Mouse (Mus musculus) forebrain, embryonic 13.5 days (tissue): ENCODE results near the gene Ccr10. TPM values are rescaled to one million over a fixed set of nuclear protein-coding genes. Genes with fewer than 3 reads are reported as not detected.

Experiments
- ATAC-seq: fragments of 200-750 bp; cut with Nextera tagmentation; 2 replicates; pipeline ENCODE4 v1.8.0; 2017
- H3K27ac ChIP-seq: fragments of 300-500 bp; sonication (generic); 2 replicates; pipeline ENCODE4 v1.5.1; 2015; ENCODE audit warnings: inconsistent platforms, mild to moderate bottlenecking, moderate library complexity
- H3K27me3 ChIP-seq: fragments of 300-500 bp; sonication (generic); 2 replicates; pipeline ENCODE4 v1.6.1; 2015; ENCODE audit warnings: mild to moderate bottlenecking, inconsistent platforms
- H3K36me3 ChIP-seq: fragments of 300-500 bp; sonication (generic); 2 replicates; pipeline ENCODE4 v1.6.1; 2015; ENCODE audit warnings: mild to moderate bottlenecking, inconsistent platforms; ENCODE audit not compliant: poor library complexity, severe bottlenecking
- H3K4me1 ChIP-seq: fragments of 300-500 bp; sonication (generic); 2 replicates; pipeline ENCODE4 v1.6.1; 2015; ENCODE audit warnings: inconsistent platforms
- H3K4me2 ChIP-seq: fragments of 300-500 bp; sonication (generic); 2 replicates; pipeline ENCODE4 v1.6.1; 2015; ENCODE audit warnings: inconsistent platforms, mild to moderate bottlenecking, moderate library complexity
- H3K4me3 ChIP-seq: fragments of 300-500 bp; sonication (generic); 2 replicates; pipeline ENCODE4 v1.5.1; 2015; ENCODE audit warnings: mild to moderate bottlenecking, inconsistent platforms
- H3K9ac ChIP-seq: fragments of 300-500 bp; sonication (generic); 2 replicates; pipeline ENCODE4 v1.6.1; 2015; ENCODE audit warnings: mild to moderate bottlenecking, inconsistent platforms
- H3K9me3 ChIP-seq: fragments of 300-500 bp; sonication (generic); replicated peaks from 2 replicates; pipeline ENCODE4 v1.6.1; 2016; ENCODE audit warnings: inconsistent platforms
- WGBS: fragments of 180-500 bp; shearing (Covaris S2); methylation state at CpG from one replicate; pipeline ENCODE4 v1.1.7; 2015; 5-methylcytosine and 5-hydroxymethylcytosine counted together
- polyA plus RNA-seq: library from polyadenylated mRNA; unstranded; fragments of >200 nt; fragmentation: Nextera tagmentation; extraction: Ambion mirVana; gene quantifications from 2 replicates; pipeline ENCODE4 v1.2.1, GENCODE M21; 2015

Ccr10 gene
- polyA plus RNA-seq, 1 experiment from 2014 or later: not detected

- H3K9ac ChIP-seq: peak within 1 kb of the TSS; percentile 74
- peak within 1 kb of the TSS; percentile 82 for H3K27ac ChIP-seq
- H3K27me3 ChIP-seq: peaks cover 21% of the 10 kb centered on the region; the same call in 1 of the 2 replicates
- no peaks in the 10 kb centered on the region for H3K9me3 ChIP-seq
- H3K36me3 ChIP-seq: no peaks in the 10 kb centered on the region
- H3K4me3 ChIP-seq: peak within 1 kb of the TSS; percentile 44
- H3K4me2 ChIP-seq: peak within 1 kb of the TSS; percentile 72
- ATAC-seq: peak; percentile 90
- 1% methylated on average over 36 of the region's 36 CpGs for WGBS
- peaks cover 14% of the 10 kb centered on the region for H3K4me1 ChIP-seq
Measured at GRCm38 (mm10) chr11:101155728-101156371, 19.4 kb downstream of the Ccr10 start, which contains the start of gene Tubg2. Gene Tubg2, plus strand, starts transcription at chr11:101155907.

- Histone ChIP-seq H3K27ac (no peak overlapping the region), H3K4me1 (peaks cover 14% of the 10 kb centered on the region), H3K9me3 (no peaks in the 10 kb centered on the region), H3K27me3 (peaks cover 21% of the 10 kb centered on the region; the same call in 1 of the 2 replicates), H3K9ac (no peak overlapping the region), H3K4me2 (peak overlapping the region; percentile 72; the same call in 1 of the 2 replicates), H3K4me3 (no peak overlapping the region), H3K36me3 (no peaks in the 10 kb centered on the region)
- WGBS: 71% methylated on average over 6 of the region's 6 CpGs
- no peak for ATAC-seq
Measured at GRCm38 (mm10) chr11:101155151-101155550, 20.1 kb downstream of the Ccr10 start.

GRCm38 (mm10) chr11:101154648-101155047 is 20.6 kb downstream of the Ccr10 start:
- no peak overlapping the region for H3K4me3 ChIP-seq
- ATAC-seq: no peak
- no peak overlapping the region for H3K27ac ChIP-seq

DNA sequence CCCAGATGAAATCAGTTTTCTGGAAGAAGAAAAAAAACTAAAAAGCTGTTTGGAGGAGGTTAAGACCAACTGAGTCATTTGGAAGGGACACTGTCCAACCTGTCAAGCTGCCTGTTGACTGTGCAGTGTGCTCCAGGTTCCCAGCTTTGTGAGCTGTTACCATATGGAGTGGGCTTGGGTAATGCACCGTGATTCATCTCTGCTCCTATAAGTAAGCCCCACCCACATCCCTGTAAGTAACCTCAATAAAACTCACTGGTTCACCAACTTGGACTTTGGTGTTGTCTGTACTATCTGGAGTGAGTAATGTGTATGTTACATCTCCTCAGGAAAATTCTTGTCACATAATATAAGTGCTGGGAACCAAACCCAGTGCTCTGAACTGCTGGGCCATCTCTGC is 22.4 kb downstream of the Ccr10 start:
- Histone ChIP-seq H3K9me3 (no peaks in the 10 kb centered on the region), H3K4me3 (no peak overlapping the region), H3K36me3 (no peaks in the 10 kb centered on the region), H3K27ac (no peak overlapping the region), H3K4me1 (peaks cover 25% of the 10 kb centered on the region), H3K27me3 (peaks cover 17% of the 10 kb centered on the region; the same call in 1 of the 2 replicates), H3K4me2 (no peak overlapping the region), H3K9ac (no peak overlapping the region)
- 87% methylated on average over 1 of the region's 1 CpGs for WGBS
- no peak for ATAC-seq

More at GRCm38 (mm10) chr11:101154648-101155047, 20.6 kb downstream of the Ccr10 start:
- Histone ChIP-seq H3K4me2 (no peak overlapping the region), H3K4me1 (peaks cover 18% of the 10 kb centered on the region), H3K9me3 (no peaks in the 10 kb centered on the region), H3K27me3 (peaks cover 21% of the 10 kb centered on the region; the same call in 1 of the 2 replicates), H3K36me3 (no peaks in the 10 kb centered on the region), H3K9ac (no peak overlapping the region)

- no peaks in the 10 kb centered on the region for H3K9me3 ChIP-seq
- no peak overlapping the region for H3K4me3 ChIP-seq
- no peak overlapping the region for H3K4me2 ChIP-seq
- H3K27me3 ChIP-seq: 0 out of 2 replicates have a peak, but pooled peaks cover 5% of the 10 kb centered on the region
- peaks cover 31% of the 10 kb centered on the region for H3K4me1 ChIP-seq
- no peak overlapping the region for H3K9ac ChIP-seq
- no peak for ATAC-seq
- WGBS: 55% methylated on average over 2 of the region's 2 CpGs
- no peaks in the 10 kb centered on the region for H3K36me3 ChIP-seq
- no peak overlapping the region for H3K27ac ChIP-seq
Measured at GRCm38 (mm10) chr11:101151063-101151462, 24.2 kb downstream of the Ccr10 start.

- H3K27ac ChIP-seq: peak overlapping the region; percentile 45; the same call in 1 of the 2 replicates
- no peaks in the 10 kb centered on the region for H3K27me3 ChIP-seq
- no peak overlapping the region for H3K9ac ChIP-seq
- H3K4me3 ChIP-seq: no peak overlapping the region
- no peak overlapping the region for H3K4me2 ChIP-seq
- ATAC-seq: no peak
- 46% methylated on average over 9 of the region's 9 CpGs for WGBS
- H3K36me3 ChIP-seq: no peaks in the 10 kb centered on the region
- H3K4me1 ChIP-seq: peaks cover 21% of the 10 kb centered on the region
- no peaks in the 10 kb centered on the region for H3K9me3 ChIP-seq
Measured at GRCm38 (mm10) chr11:101149178-101150105, 25.8 kb downstream of the Ccr10 start.

- no peak overlapping the region for H3K9ac ChIP-seq
- peaks cover 25% of the 10 kb centered on the region for H3K4me1 ChIP-seq
- H3K27ac ChIP-seq: peak overlapping the region; percentile 45; the same call in 1 of the 2 replicates
- H3K9me3 ChIP-seq: no peaks in the 10 kb centered on the region
- no peaks in the 10 kb centered on the region for H3K36me3 ChIP-seq
- no peak overlapping the region for H3K4me2 ChIP-seq
- ATAC-seq: no peak
- WGBS: 74% methylated on average over 10 of the region's 10 CpGs
- H3K4me3 ChIP-seq: no peak overlapping the region
- no peaks in the 10 kb centered on the region for H3K27me3 ChIP-seq
Measured at GRCm38 (mm10) chr11:101148751-101149150, 26.5 kb downstream of the Ccr10 start.

GRCm38 (mm10) chr11:101146377-101146776 is 28.9 kb downstream of the Ccr10 start:
- Histone ChIP-seq H3K27ac (peak overlapping the region; percentile 48), H3K9me3 (no peaks in the 10 kb centered on the region), H3K4me1 (peaks cover 29% of the 10 kb centered on the region), H3K9ac (no peak overlapping the region), H3K27me3 (no peaks in the 10 kb centered on the region), H3K4me2 (peak overlapping the region; percentile 18; the same call in 1 of the 2 replicates), H3K4me3 (no peak overlapping the region), H3K36me3 (no peaks in the 10 kb centered on the region)
- 15% methylated on average over 10 of the region's 10 CpGs for WGBS
- peak; percentile 61; the same call in 1 of the 2 replicates for ATAC-seq

GRCm38 (mm10) chr11:101143338-101144225 is 31.7 kb downstream of the Ccr10 start:
- H3K4me1 ChIP-seq: peaks cover 42% of the 10 kb centered on the region
- no peaks in the 10 kb centered on the region for H3K36me3 ChIP-seq
- ATAC-seq: no peak
- H3K27me3 ChIP-seq: no peaks in the 10 kb centered on the region
- H3K9me3 ChIP-seq: no peaks in the 10 kb centered on the region
- peak overlapping the region; percentile 35; the same call in 1 of the 2 replicates for H3K27ac ChIP-seq
- H3K4me3 ChIP-seq: peak overlapping the region; percentile 26
- peak overlapping the region; percentile 57; the same call in 1 of the 2 replicates for H3K9ac ChIP-seq
- WGBS: 24% methylated on average over 19 of the region's 19 CpGs
- H3K4me2 ChIP-seq: peak overlapping the region; percentile 56

DNA sequence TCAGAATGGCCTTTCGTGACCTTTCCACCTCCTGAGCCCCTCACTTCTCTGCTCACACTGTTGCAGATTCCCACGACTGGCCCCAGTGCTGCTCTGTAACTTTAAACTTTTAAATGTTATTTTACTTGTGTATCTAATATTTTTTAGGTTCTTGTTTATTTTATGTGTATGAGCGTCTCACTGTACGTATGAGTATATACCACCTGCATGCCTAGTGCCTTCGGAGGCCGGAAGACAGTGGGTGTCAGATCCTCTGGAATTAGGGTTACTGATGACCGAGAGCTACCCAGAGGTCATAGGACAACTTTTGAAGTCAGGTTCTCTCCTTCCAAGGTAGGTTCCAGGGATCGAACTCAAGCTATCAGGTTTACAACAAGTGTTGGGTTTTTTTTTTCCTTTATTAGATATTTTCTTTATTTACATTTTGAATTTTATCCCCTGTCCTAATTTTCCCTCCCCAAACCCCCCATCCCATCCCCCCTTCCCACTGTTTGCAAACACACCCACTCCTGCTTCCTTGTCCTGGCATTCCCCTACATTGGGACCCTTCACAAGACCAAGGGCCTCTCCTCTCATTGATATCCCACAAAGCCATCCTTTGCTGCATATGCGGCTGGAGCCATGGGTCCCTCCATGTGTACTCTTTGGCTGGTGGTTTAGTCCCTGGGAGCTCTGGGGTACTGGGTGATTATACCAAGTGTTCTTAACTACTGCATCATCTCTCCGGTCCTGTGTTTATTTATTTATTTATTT is 32.9 kb downstream of the Ccr10 start:
- no peak overlapping the region for H3K4me2 ChIP-seq
- H3K9ac ChIP-seq: no peak overlapping the region
- WGBS: 90% methylated on average over 10 of the region's 10 CpGs
- ATAC-seq: no peak
- H3K27ac ChIP-seq: no peak overlapping the region
- no peak overlapping the region for H3K4me3 ChIP-seq
- H3K36me3 ChIP-seq: no peaks in the 10 kb centered on the region
- H3K9me3 ChIP-seq: no peaks in the 10 kb centered on the region
- H3K27me3 ChIP-seq: no peaks in the 10 kb centered on the region
- peaks cover 43% of the 10 kb centered on the region for H3K4me1 ChIP-seq

DNA sequence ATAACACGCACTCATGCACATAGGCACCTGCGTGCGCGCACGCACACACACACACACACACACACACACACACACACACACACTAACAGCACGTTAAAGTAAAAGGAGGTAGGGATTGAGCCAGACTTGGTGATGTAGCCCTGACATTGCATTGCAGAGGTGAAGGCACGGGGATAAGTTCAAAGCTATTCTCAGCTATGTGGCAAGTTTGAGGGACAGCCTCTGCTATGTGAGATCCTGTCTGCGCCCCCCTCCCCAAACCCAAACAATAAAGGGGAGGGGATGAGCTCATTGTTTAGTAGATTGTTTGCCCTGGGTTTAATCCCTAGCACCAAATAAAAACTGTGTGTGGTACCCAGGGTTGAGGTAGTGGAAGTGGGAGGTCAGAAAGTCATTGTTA is 34.2 kb downstream of the Ccr10 start:
- no peaks in the 10 kb centered on the region for H3K36me3 ChIP-seq
- H3K27ac ChIP-seq: no peak overlapping the region
- no peak overlapping the region for H3K9ac ChIP-seq
- peaks cover 34% of the 10 kb centered on the region for H3K4me1 ChIP-seq
- H3K9me3 ChIP-seq: no peaks in the 10 kb centered on the region
- H3K4me2 ChIP-seq: peak overlapping the region; percentile 59
- 72% methylated on average over 8 of the region's 8 CpGs for WGBS
- H3K4me3 ChIP-seq: no peak overlapping the region
- ATAC-seq: no peak
- H3K27me3 ChIP-seq: no peaks in the 10 kb centered on the region
